Mouse (Mus musculus) liver, embryonic 13.5 days (tissue): ENCODE results near the gene Tspan2. TPM values are rescaled to one million over a fixed set of nuclear protein-coding genes. Genes with fewer than 3 reads are reported as not detected.

ENCODE experiments used
- ATAC-seq: fragments of 200-750 bp; cut with Nextera tagmentation; 2 replicates; pipeline ENCODE4 v1.8.0; 2017; ENCODE audit warnings: low read depth, mild to moderate bottlenecking, moderate number of reproducible peaks, moderate library complexity
- DNase-seq: peaks from one replicate; pipeline ENCODE4 v3.0.0; 2022
- H3K27ac ChIP-seq: fragments of 300-500 bp; sonication (generic); 2 replicates; pipeline ENCODE4 v1.5.1; 2015; ENCODE audit warnings: moderate library complexity, mild to moderate bottlenecking, inconsistent platforms
- H3K27me3 ChIP-seq: fragments of 300-500 bp; sonication (generic); 2 replicates; pipeline ENCODE4 v1.6.1; 2015; ENCODE audit warnings: mild to moderate bottlenecking, inconsistent platforms
- H3K36me3 ChIP-seq: fragments of 300-500 bp; sonication (generic); 2 replicates; pipeline ENCODE4 v1.6.1; 2015; ENCODE audit warnings: mild to moderate bottlenecking, inconsistent platforms
- H3K4me1 ChIP-seq: fragments of 300-500 bp; sonication (generic); replicated peaks from 2 replicates; pipeline ENCODE4 v1.6.1; 2015; ENCODE audit warnings: inconsistent platforms
- H3K4me2 ChIP-seq: fragments of 300-500 bp; sonication (generic); 2 replicates; pipeline ENCODE4 v1.6.1; 2015; ENCODE audit warnings: inconsistent platforms, mild to moderate bottlenecking, moderate library complexity
- H3K4me3 ChIP-seq: fragments of 300-500 bp; sonication (generic); replicated peaks from 2 replicates; pipeline ENCODE4 v1.5.1; 2015; ENCODE audit warnings: mild to moderate bottlenecking, inconsistent platforms
- H3K9ac ChIP-seq: fragments of 300-500 bp; sonication (generic); 2 replicates; pipeline ENCODE4 v1.6.1; 2015; ENCODE audit warnings: mild to moderate bottlenecking, inconsistent platforms
- H3K9me3 ChIP-seq: fragments of 300-500 bp; sonication (generic); replicated peaks from 2 replicates; pipeline ENCODE4 v1.6.1; 2016; ENCODE audit warnings: inconsistent platforms
- WGBS: fragments of 180-500 bp; shearing (Covaris S2); methylation state at CpG from one replicate; pipeline ENCODE4 v1.1.7; 2015; ENCODE audit not compliant: insufficient replicate concordance; 5-methylcytosine and 5-hydroxymethylcytosine counted together
- polyA plus RNA-seq: library from polyadenylated mRNA; unstranded; fragments of >200 nt; fragmentation: Nextera tagmentation; extraction: Ambion mirVana; gene quantifications from 2 replicates; pipeline ENCODE4 v1.2.1, GENCODE M21; 2015

The Tspan2 gene
- polyA plus RNA-seq, 1 experiment from 2014 or later: 1.9 TPM

DNA sequence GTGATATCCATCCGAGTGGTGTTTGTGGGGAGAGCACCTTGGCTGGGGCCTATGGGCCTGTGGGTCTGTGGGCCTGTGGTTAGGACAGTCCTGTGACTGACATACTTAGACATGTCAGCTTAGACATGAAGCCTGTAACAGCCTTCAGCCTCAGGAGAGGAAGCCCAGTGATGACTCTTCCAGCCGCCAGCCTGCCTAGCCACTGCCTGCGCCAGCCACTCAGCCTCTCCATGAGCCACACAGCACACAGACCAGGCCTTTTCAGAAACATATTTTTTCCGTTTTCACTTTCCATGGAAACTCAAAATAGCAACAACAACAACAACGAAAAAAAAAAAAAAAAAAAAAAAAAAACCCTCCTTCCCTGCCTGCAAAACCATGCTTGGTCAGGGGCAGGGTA lies 14.4 kb downstream of the Tspan2 start:
- H3K36me3 ChIP-seq: no peaks in the 10 kb centered on the region
- H3K4me1 ChIP-seq: peaks cover 12% of the 10 kb centered on the region; the same call in 1 of the 2 replicates
- DNase-seq: no peak
- no peaks in the 10 kb centered on the region for H3K9me3 ChIP-seq
- H3K4me2 ChIP-seq: no peak overlapping the region
- WGBS: 51% methylated on average over 5 of the region's 5 CpGs
- no peak overlapping the region for H3K27ac ChIP-seq
- H3K9ac ChIP-seq: no peak overlapping the region
- H3K4me3 ChIP-seq: no peak overlapping the region
- ATAC-seq: no peak
- H3K27me3 ChIP-seq: no peaks in the 10 kb centered on the region

DNA sequence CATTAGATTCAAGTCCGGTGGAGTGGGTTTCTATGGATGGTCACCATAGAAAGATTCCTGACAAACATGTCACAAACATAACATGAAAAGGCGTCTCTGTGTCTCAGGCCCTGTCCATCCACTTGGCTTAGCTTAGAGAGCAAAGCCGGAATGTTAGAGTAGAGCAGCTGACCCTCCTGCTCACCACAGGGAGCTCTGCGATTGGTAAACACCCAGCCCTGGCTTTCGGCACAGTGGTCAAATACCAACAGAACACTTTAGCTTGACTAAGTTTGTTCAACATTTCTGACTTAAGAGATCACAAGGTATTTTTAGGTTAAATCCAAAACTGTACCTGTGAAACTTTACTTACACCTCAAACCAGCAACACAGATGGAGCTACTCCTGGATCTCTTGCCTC lies 16.8 kb downstream of the Tspan2 start:
- ATAC-seq (no peak), DNase-seq (no peak)
- H3K9ac ChIP-seq: no peak overlapping the region
- WGBS: 73% methylated on average over 5 of the region's 5 CpGs
- no peak overlapping the region for H3K4me3 ChIP-seq
- H3K4me2 ChIP-seq: no peak overlapping the region
- no peaks in the 10 kb centered on the region for H3K36me3 ChIP-seq
- no peak overlapping the region for H3K27ac ChIP-seq
- H3K27me3 ChIP-seq: no peaks in the 10 kb centered on the region
- H3K9me3 ChIP-seq: no peaks in the 10 kb centered on the region
- H3K4me1 ChIP-seq: 0 out of 2 replicates have a peak, but pooled peaks cover 3% of the 10 kb centered on the region

DNA sequence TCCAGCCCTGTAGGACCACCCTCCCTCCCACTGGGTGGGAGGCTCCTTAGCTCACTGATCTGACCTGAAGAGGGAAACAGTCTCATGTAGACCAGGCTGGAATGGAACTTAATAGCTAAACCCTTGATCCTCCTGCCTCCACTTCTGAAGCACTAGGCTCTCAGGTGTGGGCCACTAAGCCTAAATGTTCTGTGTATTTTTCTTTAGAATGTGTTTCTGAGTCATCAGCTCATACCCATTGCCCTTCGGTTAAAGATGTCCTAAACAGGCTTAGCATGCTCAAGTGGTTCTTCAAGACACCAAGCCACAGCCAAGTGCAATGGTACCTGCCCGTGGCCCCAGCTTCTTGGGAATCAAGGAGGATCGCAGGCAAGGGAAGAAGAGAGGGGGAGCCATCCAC lies 17.2 kb downstream of the Tspan2 start:
- no peaks in the 10 kb centered on the region for H3K9me3 ChIP-seq
- H3K9ac ChIP-seq: no peak overlapping the region
- H3K36me3 ChIP-seq: no peaks in the 10 kb centered on the region
- 0 out of 2 replicates have a peak, but pooled peaks cover 3% of the 10 kb centered on the region for H3K4me1 ChIP-seq
- ATAC-seq (no peak), DNase-seq (no peak)
- no peaks in the 10 kb centered on the region for H3K27me3 ChIP-seq
- H3K27ac ChIP-seq: no peak overlapping the region
- H3K4me2 ChIP-seq: no peak overlapping the region
- WGBS: 50% methylated on average over 3 of the region's 3 CpGs
- H3K4me3 ChIP-seq: no peak overlapping the region

DNA sequence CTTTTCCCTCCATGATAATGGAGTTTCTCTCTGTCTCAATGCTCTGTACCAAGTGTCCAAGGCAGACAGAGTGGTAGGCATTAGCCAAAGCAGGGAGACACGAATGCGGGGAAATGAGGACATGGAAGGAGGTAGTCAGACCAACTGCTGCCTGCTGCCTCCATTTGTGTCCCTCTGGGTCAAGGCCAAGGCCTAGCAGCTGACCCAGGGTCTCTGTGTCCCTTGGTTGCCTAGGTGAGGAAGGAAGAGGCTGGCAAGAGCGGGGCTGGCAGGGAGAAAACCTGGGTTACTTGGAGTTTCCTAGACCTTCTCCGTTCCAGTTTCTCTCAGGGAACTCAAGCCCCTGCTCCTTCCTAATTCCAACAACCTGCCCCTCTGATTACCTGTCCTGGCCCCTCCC lies 17.7 kb downstream of the Tspan2 start:
- WGBS: 84% methylated on average over 4 of the region's 4 CpGs
- no peak overlapping the region for H3K4me2 ChIP-seq
- H3K27ac ChIP-seq: no peak overlapping the region
- H3K9ac ChIP-seq: no peak overlapping the region
- H3K9me3 ChIP-seq: no peaks in the 10 kb centered on the region
- 0 out of 2 replicates have a peak, but pooled peaks cover 3% of the 10 kb centered on the region for H3K4me1 ChIP-seq
- no peak for ATAC-seq
- H3K4me3 ChIP-seq: no peak overlapping the region
- H3K36me3 ChIP-seq: no peaks in the 10 kb centered on the region
- no peaks in the 10 kb centered on the region for H3K27me3 ChIP-seq
- DNase-seq: no peak

GRCm38 (mm10) chr3:102752457-102752856 lies 18.1 kb downstream of the Tspan2 start:
- H3K4me2 ChIP-seq: no peak overlapping the region
- no peak overlapping the region for H3K27ac ChIP-seq
- no peaks in the 10 kb centered on the region for H3K9me3 ChIP-seq
- no peak for ATAC-seq
- 61% methylated on average over 5 of the region's 5 CpGs for WGBS
- no peaks in the 10 kb centered on the region for H3K27me3 ChIP-seq
- H3K4me3 ChIP-seq: no peak overlapping the region
- H3K36me3 ChIP-seq: no peaks in the 10 kb centered on the region
- no peak for DNase-seq
- 0 out of 2 replicates have a peak, but pooled peaks cover 3% of the 10 kb centered on the region for H3K4me1 ChIP-seq
- no peak overlapping the region for H3K9ac ChIP-seq

DNA sequence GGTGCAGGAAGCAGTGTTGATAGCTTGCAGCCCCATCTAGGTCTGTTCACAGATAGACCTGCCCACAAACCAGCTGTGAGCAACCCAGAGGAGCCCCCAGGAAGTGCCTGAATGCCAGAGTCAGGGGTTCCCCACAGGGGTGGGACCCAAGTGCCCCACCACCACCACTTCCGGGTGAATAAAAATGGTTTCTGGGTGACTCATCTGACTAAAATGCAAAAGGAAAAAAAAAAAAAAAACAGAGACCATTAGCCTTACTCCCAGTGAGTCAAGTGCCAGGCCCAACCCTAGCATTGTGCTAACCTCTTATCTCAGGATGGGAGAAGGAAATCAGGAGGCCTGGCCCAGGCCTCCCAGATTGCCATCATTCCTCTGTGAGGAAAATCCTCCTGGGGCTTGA lies 21.5 kb downstream of the Tspan2 start:
- no peak overlapping the region for H3K4me2 ChIP-seq
- H3K27ac ChIP-seq: no peak overlapping the region
- ATAC-seq (peak; percentile 47; the same call in 1 of the 2 replicates), DNase-seq (no peak)
- no peak overlapping the region for H3K4me3 ChIP-seq
- no peaks in the 10 kb centered on the region for H3K36me3 ChIP-seq
- WGBS: 5% methylated on average over 1 of the region's 1 CpGs
- no peaks in the 10 kb centered on the region for H3K9me3 ChIP-seq
- no peak overlapping the region for H3K9ac ChIP-seq
- H3K4me1 ChIP-seq: 0 out of 2 replicates have a peak, but pooled peaks cover 3% of the 10 kb centered on the region
- H3K27me3 ChIP-seq: no peaks in the 10 kb centered on the region

GRCm38 (mm10) chr3:102757019-102757418 lies 22.7 kb downstream of the Tspan2 start:
- Histone ChIP-seq H3K9ac (no peak overlapping the region), H3K4me2 (no peak overlapping the region), H3K4me3 (no peak overlapping the region), H3K36me3 (no peaks in the 10 kb centered on the region), H3K27me3 (no peaks in the 10 kb centered on the region), H3K27ac (no peak overlapping the region), H3K4me1 (0 out of 2 replicates have a peak, but pooled peaks cover 3% of the 10 kb centered on the region), H3K9me3 (no peaks in the 10 kb centered on the region)
- 67% methylated on average over 6 of the region's 6 CpGs for WGBS
- no peak for DNase-seq
- no peak for ATAC-seq

DNA sequence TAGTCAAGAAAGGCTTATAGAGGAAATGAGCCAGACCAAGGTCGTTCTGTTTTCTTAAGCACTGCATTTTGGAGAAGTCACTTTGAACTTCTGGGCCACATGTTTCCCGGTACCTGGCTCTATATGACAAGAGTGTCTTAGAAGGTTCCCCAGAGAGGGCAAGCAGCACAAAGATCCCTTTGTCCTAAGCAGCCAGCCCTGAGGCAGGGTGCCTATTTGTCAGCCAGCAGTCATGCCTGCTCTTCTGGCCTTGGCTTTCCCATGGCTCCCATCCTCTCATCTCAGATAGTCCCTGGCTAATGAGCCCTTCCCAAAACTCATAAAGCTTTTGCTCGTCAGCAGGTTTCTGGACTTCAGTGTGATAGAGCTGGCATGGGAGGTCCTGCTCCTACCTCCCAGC lies 25.9 kb downstream of the Tspan2 start:
- 50% methylated on average over 3 of the region's 3 CpGs for WGBS
- Histone ChIP-seq H3K27ac (no peak overlapping the region), H3K9ac (no peak overlapping the region), H3K4me3 (no peak overlapping the region), H3K4me2 (no peak overlapping the region), H3K9me3 (no peaks in the 10 kb centered on the region), H3K36me3 (no peaks in the 10 kb centered on the region), H3K27me3 (no peaks in the 10 kb centered on the region), H3K4me1 (0 out of 2 replicates have a peak, but pooled peaks cover 3% of the 10 kb centered on the region)
- ATAC-seq (no peak), DNase-seq (no peak)

DNA sequence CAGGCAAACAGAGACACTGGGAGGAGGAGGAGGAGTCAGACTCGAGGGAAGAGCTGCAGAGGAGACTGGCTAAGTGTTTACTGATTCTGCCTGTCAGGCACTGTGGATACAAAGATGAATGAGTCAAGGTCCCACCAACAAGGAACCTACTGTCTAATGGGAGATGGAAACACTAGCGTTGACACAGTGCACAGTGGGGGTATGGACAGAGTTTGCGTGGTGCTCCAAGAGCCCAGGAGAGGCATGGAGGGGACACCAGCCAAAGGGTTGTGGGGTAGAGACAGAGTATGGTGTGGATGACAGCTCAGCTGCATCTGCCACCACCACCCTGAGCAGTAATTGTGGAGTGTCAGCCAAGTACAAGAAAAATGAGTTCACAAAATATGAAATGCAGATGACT lies 28.1 kb downstream of the Tspan2 start:
- DNase-seq (no peak), ATAC-seq (no peak)
- no peaks in the 10 kb centered on the region for H3K27me3 ChIP-seq
- H3K4me3 ChIP-seq: no peak overlapping the region
- no peaks in the 10 kb centered on the region for H3K4me1 ChIP-seq
- no peak overlapping the region for H3K4me2 ChIP-seq
- WGBS: 65% methylated on average over 3 of the region's 3 CpGs
- H3K9me3 ChIP-seq: no peaks in the 10 kb centered on the region
- H3K9ac ChIP-seq: no peak overlapping the region
- H3K27ac ChIP-seq: no peak overlapping the region
- no peaks in the 10 kb centered on the region for H3K36me3 ChIP-seq

DNA sequence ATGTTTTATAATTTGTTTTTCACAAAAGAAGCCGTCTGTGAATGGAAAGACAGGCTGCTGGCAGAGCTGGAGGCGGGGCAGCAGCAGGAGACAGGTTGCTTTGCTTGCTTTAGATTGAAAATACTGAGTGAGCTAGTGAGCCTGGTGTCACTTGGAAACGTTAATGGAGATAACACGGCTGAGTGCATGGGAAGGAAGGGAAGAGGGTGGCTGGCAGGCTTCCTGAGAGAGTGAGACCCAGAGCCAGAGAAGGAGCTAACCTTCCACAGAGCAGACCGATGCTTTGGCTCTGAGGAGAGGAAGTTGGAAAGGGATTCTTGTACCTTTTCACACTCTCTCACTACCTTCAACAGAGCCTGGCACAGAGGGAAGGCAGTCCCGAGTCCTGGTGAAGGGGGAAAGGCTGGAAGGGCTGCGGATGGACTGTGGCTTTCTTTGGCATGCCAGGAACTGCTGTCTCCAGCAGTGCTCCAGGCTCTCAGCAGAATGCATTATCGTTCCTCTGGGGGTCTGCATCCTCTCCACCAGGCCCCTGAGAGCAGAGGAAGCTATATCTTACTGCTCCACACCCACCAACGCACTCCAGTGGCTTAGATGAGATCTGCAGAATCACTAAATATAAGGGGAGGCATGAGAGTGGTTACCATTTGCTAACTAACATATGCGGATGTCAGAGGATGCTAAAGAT lies 29.5 kb downstream of the Tspan2 start:
- 31% methylated on average over 10 of the region's 10 CpGs for WGBS
- H3K9ac ChIP-seq: no peak overlapping the region
- H3K4me1 ChIP-seq: no peaks in the 10 kb centered on the region
- no peaks in the 10 kb centered on the region for H3K36me3 ChIP-seq
- no peak overlapping the region for H3K4me2 ChIP-seq
- H3K9me3 ChIP-seq: no peaks in the 10 kb centered on the region
- H3K27ac ChIP-seq: no peak overlapping the region
- no peaks in the 10 kb centered on the region for H3K27me3 ChIP-seq
- no peak for ATAC-seq
- no peak overlapping the region for H3K4me3 ChIP-seq
- no peak for DNase-seq

GRCm38 (mm10) chr3:102764850-102765249 lies 30.5 kb downstream of the Tspan2 start:
- WGBS: 62% methylated on average over 7 of the region's 7 CpGs

GRCm38 (mm10) chr3:102773018-102773417 lies 38.7 kb downstream of the Tspan2 start:
- H3K27me3 ChIP-seq: no peaks in the 10 kb centered on the region
- no peak overlapping the region for H3K4me2 ChIP-seq
- no peak overlapping the region for H3K9ac ChIP-seq
- WGBS: 55% methylated on average over 4 of the region's 4 CpGs
- H3K4me3 ChIP-seq: no peak overlapping the region
- H3K9me3 ChIP-seq: no peaks in the 10 kb centered on the region
- ATAC-seq (no peak), DNase-seq (no peak)
- H3K4me1 ChIP-seq: no peaks in the 10 kb centered on the region
- no peaks in the 10 kb centered on the region for H3K36me3 ChIP-seq
- no peak overlapping the region for H3K27ac ChIP-seq

More at GRCm38 (mm10) chr3:102764850-102765249, 30.5 kb downstream of the Tspan2 start:
- no peak overlapping the region for H3K4me3 ChIP-seq
- ATAC-seq (no peak), DNase-seq (no peak)
- no peak overlapping the region for H3K9ac ChIP-seq
- no peaks in the 10 kb centered on the region for H3K4me1 ChIP-seq
- no peak overlapping the region for H3K4me2 ChIP-seq
- no peaks in the 10 kb centered on the region for H3K27me3 ChIP-seq
- H3K9me3 ChIP-seq: no peaks in the 10 kb centered on the region
- H3K36me3 ChIP-seq: no peaks in the 10 kb centered on the region
- H3K27ac ChIP-seq: no peak overlapping the region
